Mouse (Mus musculus): ENCODE results near the gene Slc6a4. TPM values are rescaled to one million over a fixed set of nuclear protein-coding genes. Genes with fewer than 3 reads are reported as not detected.
"Not testable (repeated sequence)": the region's sequence is repeated elsewhere in the genome, so short reads cannot be mapped to it uniquely, and the experiment has no call there.

Slc6a4 gene
- total RNA-seq, 2 experiments from 2014 or later = 19.4 to 19.6 TPM

- DNase-seq = no peak
Measured at GRCm38 (mm10) chr11:77018046-77018445, 19.6 kb downstream of the Slc6a4 start.

GRCm38 (mm10) chr11:77019539-77019938, 21.1 kb downstream of the Slc6a4 start:
- DNase-seq = no peak

- no peak for DNase-seq
Measured at GRCm38 (mm10) chr11:77021749-77022396, 23.5 kb downstream of the Slc6a4 start.

GRCm38 (mm10) chr11:77026559-77026958, 28.2 kb downstream of the Slc6a4 start:
- DNase-seq = no peak

- no peak for DNase-seq
Measured at GRCm38 (mm10) chr11:77028157-77028556, 29.8 kb downstream of the Slc6a4 start.

GRCm38 (mm10) chr11:77031151-77031934, 32.9 kb downstream of the Slc6a4 start:
- DNase-seq = no peak

GRCm38 (mm10) chr11:77041891-77042290, 43.5 kb downstream of the Slc6a4 start:
- no peak for DNase-seq

GRCm38 (mm10) chr11:77042816-77043215, 44.4 kb downstream of the Slc6a4 start:
- DNase-seq = no peak

- no peak for DNase-seq
Measured at GRCm38 (mm10) chr11:77061951-77062350, 63.5 kb downstream of the Slc6a4 start.

- no peak for DNase-seq
Measured at GRCm38 (mm10) chr11:77063406-77063805, 65.0 kb downstream of the Slc6a4 start.

GRCm38 (mm10) chr11:77068825-77069224, 70.4 kb downstream of the Slc6a4 start:
- no peak for DNase-seq

GRCm38 (mm10) chr11:77070721-77071120, 72.3 kb downstream of the Slc6a4 start:
- DNase-seq = peak; percentile 50

GRCm38 (mm10) chr11:77077331-77077730, 78.9 kb downstream of the Slc6a4 start:
- DNase-seq = not testable (repeated sequence)

GRCm38 (mm10) chr11:77077792-77078191, 79.4 kb downstream of the Slc6a4 start:
- DNase-seq = peak; percentile 40

GRCm38 (mm10) chr11:77078273-77079134, 80.1 kb downstream of the Slc6a4 start, which contains the start of gene Nsrp1:
TSS of gene Nsrp1 (minus strand) at chr11:77078435.
- peak; percentile 95 for DNase-seq

- no peak for DNase-seq
Measured at GRCm38 (mm10) chr11:77079361-77079760, 81.0 kb downstream of the Slc6a4 start.

Small RNAs within 50 kb of the gene (microRNA-seq; reads per million reads assigned to microRNA genes)
- gene Mir423 = 4,039 reads per million, percentile 87 among the genes with 10 or more reads in this experiment

Other genes with a start within 250 kb of the Slc6a4 start
- 10 to 100 TPM; 62.1 to 64.9 TPM for gene Gosr1, start 235.0 kb upstream of the Slc6a4 start, total RNA-seq (2021)
- gene Cpd, start 151.6 kb upstream of the Slc6a4 start, total RNA-seq (2021) = 10 to 100 TPM; 46.2 to 57.9 TPM
- 1 to 10 TPM in 1 of 2 experiments, under 1 TPM in 1; 0.81 to 1.8 TPM for gene Tmigd1, start 96.4 kb upstream of the Slc6a4 start, total RNA-seq (2021)
- 10 to 100 TPM; 60.4 to 67.4 TPM for gene Blmh, start 73.8 kb upstream of the Slc6a4 start, total RNA-seq (2021)
- 10 to 100 TPM; 23.7 to 24.4 TPM for gene Nsrp1, start 79.8 kb downstream of the Slc6a4 start, total RNA-seq (2021)
- gene Efcab5, start 190.4 kb downstream of the Slc6a4 start, total RNA-seq (2021) = under 1 TPM; 0.18 to 0.60 TPM
- gene Ssh2, start 217.7 kb downstream of the Slc6a4 start, total RNA-seq (2021) = 10 to 100 TPM; 32.6 to 38.0 TPM